ENCODE assay signal across 8 mouse cellular contexts in genomic region chr12:112551861-112552375, GRCm38 (mm10). TPM values are rescaled to one million over a fixed set of nuclear protein-coding genes. Genes with fewer than 3 reads are reported as not detected.
DNase-seq lines count a peak whose midpoint lies in the region; ATAC-seq and TF ChIP-seq lines count a peak whose summit lies in the region.

No protein-coding gene starts in this region.

- ATAC-seq in embryonic facial prominence, embryonic 13.5 days (ENCODE audit: insufficient number of reproducible peaks, insufficient read depth, low FRiP score, low TSS enrichment, low read depth): no peak
- ATAC-seq in kidney, embryonic 15.5 days (replicated peaks; ENCODE audit: low FRiP score): 0 out of 2 replicates have a peak, but pooled peaks have one; percentile 22

- H3K79me2 ChIP-seq in liver, adult 2 months (ENCODE audit: control insufficient read depth, insufficient read depth, low read length): no peaks in the 10 kb centered on the region
- no peaks in the 10 kb centered on the region for H3K79me2 ChIP-seq in myocyte (ENCODE audit: control insufficient read depth, insufficient read depth)

- H3K27me3 ChIP-seq in embryonic facial prominence, embryonic 13.5 days: no peaks in the 10 kb centered on the region
- H3K27me3 ChIP-seq in kidney, embryonic 15.5 days: peaks cover 5% of the 10 kb centered on the region
- H3K27me3 ChIP-seq in liver, adult 2 months (ENCODE audit: control insufficient read depth, insufficient read depth, low read length): no peaks in the 10 kb centered on the region
- H3K27me3 ChIP-seq in myocyte (ENCODE audit: control insufficient read depth, insufficient read depth, insufficient read length): no peaks in the 10 kb centered on the region

- WGBS in embryonic facial prominence, embryonic 13.5 days: 9% methylated on average over 13 of the region's 13 CpGs
- 14% methylated on average over 13 of the region's 13 CpGs for WGBS in kidney, embryonic 15.5 days
- 9% methylated on average over 13 of the region's 13 CpGs for WGBS in liver, adult 2 months

- DNase-seq in B cell, adult 2 months: peak; percentile 92 to 93
- DNase-seq in adrenal gland, postnatal 36 days: peak; percentile 84 to 85
- DNase-seq in heart, adult 8-10 months (ENCODE audit: low spot score): peak; percentile 88
- DNase-seq in liver, adult 2 months (ENCODE audit: extremely low read depth, low read depth, low spot score): peak; percentile 73
- peak; percentile 72 to 75 for DNase-seq in spleen, postnatal 36 days (ENCODE audit: low spot score in 2 of 2)

- peaks cover 7% of the 10 kb centered on the region; the same call in 1 of the 2 replicates for H3K4me1 ChIP-seq in embryonic facial prominence, embryonic 13.5 days
- H3K4me1 ChIP-seq in kidney, embryonic 15.5 days: peaks cover 14% of the 10 kb centered on the region
- no peaks in the 10 kb centered on the region for H3K4me1 ChIP-seq in liver, adult 2 months (ENCODE audit: control insufficient read depth, insufficient read depth, low read length)

- no peak overlapping the region for H3K4me2 ChIP-seq in embryonic facial prominence, embryonic 13.5 days
- H3K4me2 ChIP-seq in kidney, embryonic 15.5 days: no peak overlapping the region
- no peak overlapping the region for H3K4me2 ChIP-seq in myocyte (ENCODE audit: low read depth)

- no peak for TF ChIP-seq POLR2A in liver, adult 2 months (IDR thresholded peaks at IDR 0.05; ENCODE audit: extremely low read depth, insufficient read depth, low read length)
- no peak for TF ChIP-seq POLR2A in myocyte (IDR thresholded peaks at IDR 0.05; ENCODE audit: insufficient read length, low read depth)

- no peak overlapping the region for H3K9ac ChIP-seq in embryonic facial prominence, embryonic 13.5 days
- H3K9ac ChIP-seq in kidney, embryonic 15.5 days: no peak overlapping the region
- H3K9ac ChIP-seq in liver, adult 2 months (ENCODE audit: low read depth, low read length): no peak overlapping the region

- peak overlapping the region; percentile 48; the same call in 1 of the 2 replicates for H3K27ac ChIP-seq in embryonic facial prominence, embryonic 13.5 days
- H3K27ac ChIP-seq in kidney, embryonic 15.5 days: no peak overlapping the region
- no peak overlapping the region for H3K27ac ChIP-seq in liver, adult 2 months (replicated peaks; ENCODE audit: insufficient read depth, low read depth, low read length)

- H3K9me3 ChIP-seq in embryonic facial prominence, embryonic 13.5 days: no peaks in the 10 kb centered on the region
- no peaks in the 10 kb centered on the region for H3K9me3 ChIP-seq in kidney, embryonic 15.5 days (replicated peaks)

- no peaks in the 10 kb centered on the region for H3K36me3 ChIP-seq in embryonic facial prominence, embryonic 13.5 days
- H3K36me3 ChIP-seq in kidney, embryonic 15.5 days: no peaks in the 10 kb centered on the region
- no peaks in the 10 kb centered on the region for H3K36me3 ChIP-seq in liver, adult 2 months (ENCODE audit: control insufficient read depth, insufficient read depth, low read length)
- no peaks in the 10 kb centered on the region for H3K36me3 ChIP-seq in myocyte (ENCODE audit: control insufficient read depth, insufficient read depth)

- no peak overlapping the region for H3K4me3 ChIP-seq in embryonic facial prominence, embryonic 13.5 days
- no peak overlapping the region for H3K4me3 ChIP-seq in kidney, embryonic 15.5 days (replicated peaks)
- no peak overlapping the region; the same call in 1 of the 2 replicates for H3K4me3 ChIP-seq in liver, adult 2 months (ENCODE audit: insufficient read depth, low read depth, low read length)
- no peak overlapping the region for H3K4me3 ChIP-seq in myocyte

- peak; percentile 100 for TF ChIP-seq CTCF in liver, adult 2 months (IDR thresholded peaks at IDR 0.05; ENCODE audit: low read depth, low read length)

- no peak overlapping the region for H3ac ChIP-seq in myocyte (ENCODE audit: control insufficient read depth, insufficient read length)

TF ChIP-seq in myocyte, 11 proteins besides CTCF, POLR2A, EP300 and RAD21:
- TF ChIP-seq MAX (IDR thresholded peaks at IDR 0.05; ENCODE audit: low read depth) (no peak), SRF (IDR thresholded peaks at IDR 0.05; ENCODE audit: control insufficient read depth, insufficient read length, low read depth) (peak; percentile 34), USF1 (IDR thresholded peaks at IDR 0.05; ENCODE audit: low read depth) (no peak)

RNA-seq across cellular contexts. Expression of gene Tmem179, which starts 35.4 kb away (rescaled TPM):
- total RNA-seq in adrenal gland, postnatal 36 days (2021): 1 to 10 TPM; 4.3 to 5.6 TPM
- polyA plus RNA-seq in embryonic facial prominence, embryonic 13.5 days (2015; fragmentation: Nextera tagmentation; extraction: Ambion mirVana): 0.92 and 1.0 TPM in 2 replicates
- not detected for total RNA-seq in heart, adult 8-10 months (2022)
- polyA plus RNA-seq in kidney, embryonic 15.5 days (2015; fragmentation: Nextera tagmentation; extraction: Ambion mirVana): 0.66 and 0.92 TPM in 2 replicates
- total RNA-seq in liver, adult 2 months (2014; rRNA removed): 0.07 TPM in 1 of 2 replicates, not detected in the other
- not detected in 2 replicates for polyA plus RNA-seq in liver, adult 2 months (2012; rRNA removed)
- 0.01 TPM for polyA plus RNA-seq in myocyte (2012; fragmentation: generic; extraction: Trizol)

RNA-seq across cellular contexts. Expression of gene Inf2, which starts 36.7 kb away (rescaled TPM):
- total RNA-seq in adrenal gland, postnatal 36 days (2021): 10 to 100 TPM; 23.3 to 27.7 TPM
- 4.8 and 7.3 TPM in 2 replicates for polyA plus RNA-seq in embryonic facial prominence, embryonic 13.5 days (2015; fragmentation: Nextera tagmentation; extraction: Ambion mirVana)
- 10 to 100 TPM; 14.7 to 19.5 (median 17.7) TPM for total RNA-seq in heart, adult 8-10 months (2022)
- polyA plus RNA-seq in kidney, embryonic 15.5 days (2015; fragmentation: Nextera tagmentation; extraction: Ambion mirVana): 3.8 and 4.8 TPM in 2 replicates
- 15.5 and 22.9 TPM in 2 replicates for total RNA-seq in liver, adult 2 months (2014; rRNA removed)
- 24.6 and 30.7 TPM in 2 replicates for polyA plus RNA-seq in liver, adult 2 months (2012; rRNA removed)
- polyA plus RNA-seq in myocyte (2012; fragmentation: generic; extraction: Trizol): 70.1 TPM
